Mouse (Mus musculus): Measurements from ENCODE around the gene Nyap2. TPM values are rescaled to one million over a fixed set of nuclear protein-coding genes. Genes with fewer than 3 reads are reported as not detected.

Nyap2 gene
- polyA plus RNA-seq (2016; fragmentation: Nextera tagmentation; extraction: Ambion mirVana) = 3.0 and 3.2 TPM in 2 replicates

- peak within 1 kb of the TSS; percentile 45; the same call in 1 of the 2 replicates for H3K9ac ChIP-seq
- peak; percentile 85 for ATAC-seq (ENCODE audit: low FRiP score)
- no peaks in the 10 kb centered on the region for H3K9me3 ChIP-seq
- 13% methylated on average over 16 of the region's 16 CpGs for WGBS
- H3K4me1 ChIP-seq = peaks cover 9% of the 10 kb centered on the region
- no peaks in the 10 kb centered on the region for H3K36me3 ChIP-seq (replicated peaks)
- peak within 1 kb of the TSS; percentile 31 for H3K4me3 ChIP-seq (replicated peaks)
- H3K27ac ChIP-seq = peak within 1 kb of the TSS; percentile 90
- peak within 1 kb of the TSS; percentile 47 for H3K4me2 ChIP-seq
- H3K27me3 ChIP-seq = no peaks in the 10 kb centered on the region
Measured at GRCm38 (mm10) chr1:81076831-81077664, at the start of gene Nyap2. Gene Nyap2, plus strand, starts transcription at chr1:81076950.

- Histone ChIP-seq H3K9me3 (no peaks in the 10 kb centered on the region), H3K9ac (no peak overlapping the region), H3K27me3 (no peaks in the 10 kb centered on the region), H3K4me3 (replicated peaks) (no peak overlapping the region), H3K4me1 (no peaks in the 10 kb centered on the region), H3K4me2 (no peak overlapping the region), H3K27ac (no peak overlapping the region), H3K36me3 (replicated peaks) (no peaks in the 10 kb centered on the region)
- 48% methylated on average over 5 of the region's 5 CpGs for WGBS
- ATAC-seq (ENCODE audit: low FRiP score) = no peak
Measured at GRCm38 (mm10) chr1:81042907-81043868, 33.6 kb upstream of the Nyap2 start.

GRCm38 (mm10) chr1:81058340-81058739, 18.4 kb upstream of the Nyap2 start:
- 89% methylated on average over 5 of the region's 5 CpGs for WGBS
- Histone ChIP-seq H3K4me2 (no peak overlapping the region), H3K9me3 (no peaks in the 10 kb centered on the region), H3K9ac (no peak overlapping the region), H3K27me3 (no peaks in the 10 kb centered on the region), H3K4me3 (replicated peaks) (no peak overlapping the region), H3K4me1 (no peaks in the 10 kb centered on the region), H3K36me3 (replicated peaks) (no peaks in the 10 kb centered on the region), H3K27ac (no peak overlapping the region)
- ATAC-seq (ENCODE audit: low FRiP score) = no peak

GRCm38 (mm10) chr1:81058835-81059234, 17.9 kb upstream of the Nyap2 start:
- no peaks in the 10 kb centered on the region for H3K27me3 ChIP-seq
- ATAC-seq (ENCODE audit: low FRiP score) = no peak
- no peak overlapping the region for H3K9ac ChIP-seq
- H3K4me1 ChIP-seq = no peaks in the 10 kb centered on the region
- H3K36me3 ChIP-seq (replicated peaks) = no peaks in the 10 kb centered on the region
- H3K27ac ChIP-seq = no peak overlapping the region
- H3K9me3 ChIP-seq = no peaks in the 10 kb centered on the region
- 82% methylated on average over 2 of the region's 2 CpGs for WGBS
- no peak overlapping the region for H3K4me3 ChIP-seq (replicated peaks)
- H3K4me2 ChIP-seq = no peak overlapping the region

- Histone ChIP-seq H3K4me1 (no peaks in the 10 kb centered on the region), H3K4me3 (replicated peaks) (no peak overlapping the region), H3K36me3 (replicated peaks) (no peaks in the 10 kb centered on the region), H3K27ac (no peak overlapping the region), H3K4me2 (no peak overlapping the region), H3K9ac (no peak overlapping the region), H3K9me3 (no peaks in the 10 kb centered on the region), H3K27me3 (no peaks in the 10 kb centered on the region)
- 88% methylated on average over 2 of the region's 2 CpGs for WGBS
- ATAC-seq (ENCODE audit: low FRiP score) = no peak
Measured at GRCm38 (mm10) chr1:81062811-81063210, 13.9 kb upstream of the Nyap2 start.

GRCm38 (mm10) chr1:81076259-81076658, 491 bp upstream of the Nyap2 start:
- H3K9me3 ChIP-seq = no peaks in the 10 kb centered on the region
- no peak overlapping the region for H3K9ac ChIP-seq
- no peaks in the 10 kb centered on the region for H3K27me3 ChIP-seq
- 30% methylated on average over 9 of the region's 9 CpGs for WGBS
- H3K36me3 ChIP-seq (replicated peaks) = no peaks in the 10 kb centered on the region
- H3K27ac ChIP-seq = peak overlapping the region; percentile 61
- peaks cover 9% of the 10 kb centered on the region for H3K4me1 ChIP-seq
- H3K4me3 ChIP-seq (replicated peaks) = no peak overlapping the region; the same call in 1 of the 2 replicates
- peak overlapping the region; percentile 47 for H3K4me2 ChIP-seq
- ATAC-seq (ENCODE audit: low FRiP score) = peak; percentile 92

GRCm38 (mm10) chr1:81077665-81078314, 1.0 kb downstream of the Nyap2 start:
- Histone ChIP-seq H3K27ac (peak overlapping the region; percentile 90), H3K9me3 (no peaks in the 10 kb centered on the region), H3K4me1 (peaks cover 9% of the 10 kb centered on the region), H3K27me3 (no peaks in the 10 kb centered on the region), H3K4me3 (replicated peaks) (peak overlapping the region; percentile 31), H3K36me3 (replicated peaks) (no peaks in the 10 kb centered on the region), H3K4me2 (peak overlapping the region; percentile 47), H3K9ac (peak overlapping the region; percentile 45; the same call in 1 of the 2 replicates)
- ATAC-seq (ENCODE audit: low FRiP score) = no peak
- 55% methylated on average over 9 of the region's 9 CpGs for WGBS

GRCm38 (mm10) chr1:81087485-81087884, 10.7 kb downstream of the Nyap2 start:
- no peaks in the 10 kb centered on the region for H3K27me3 ChIP-seq
- no peaks in the 10 kb centered on the region for H3K36me3 ChIP-seq (replicated peaks)
- no peaks in the 10 kb centered on the region for H3K9me3 ChIP-seq
- H3K27ac ChIP-seq = no peak overlapping the region
- no peaks in the 10 kb centered on the region for H3K4me1 ChIP-seq
- ATAC-seq (ENCODE audit: low FRiP score) = no peak
- 85% methylated on average over 5 of the region's 5 CpGs for WGBS
- no peak overlapping the region for H3K9ac ChIP-seq
- H3K4me2 ChIP-seq = no peak overlapping the region
- H3K4me3 ChIP-seq (replicated peaks) = no peak overlapping the region

GRCm38 (mm10) chr1:81090400-81090799, 13.7 kb downstream of the Nyap2 start:
- WGBS = 83% methylated on average over 1 of the region's 1 CpGs
- Histone ChIP-seq H3K9ac (no peak overlapping the region), H3K27ac (no peak overlapping the region), H3K36me3 (replicated peaks) (no peaks in the 10 kb centered on the region), H3K9me3 (no peaks in the 10 kb centered on the region), H3K4me1 (no peaks in the 10 kb centered on the region), H3K4me3 (replicated peaks) (no peak overlapping the region), H3K27me3 (no peaks in the 10 kb centered on the region), H3K4me2 (no peak overlapping the region)
- no peak for ATAC-seq (ENCODE audit: low FRiP score)

GRCm38 (mm10) chr1:81090979-81091378, 14.2 kb downstream of the Nyap2 start:
- H3K36me3 ChIP-seq (replicated peaks) = no peaks in the 10 kb centered on the region

GRCm38 (mm10) chr1:81092056-81092455, 15.3 kb downstream of the Nyap2 start:
- Histone ChIP-seq H3K4me2 (no peak overlapping the region), H3K27me3 (no peaks in the 10 kb centered on the region)

More at GRCm38 (mm10) chr1:81090979-81091378, 14.2 kb downstream of the Nyap2 start:
- H3K9ac ChIP-seq = no peak overlapping the region
- H3K4me3 ChIP-seq (replicated peaks) = no peak overlapping the region
- 65% methylated on average over 3 of the region's 3 CpGs for WGBS
- no peaks in the 10 kb centered on the region for H3K4me1 ChIP-seq
- no peak for ATAC-seq (ENCODE audit: low FRiP score)
- H3K27ac ChIP-seq = no peak overlapping the region
- H3K27me3 ChIP-seq = no peaks in the 10 kb centered on the region
- H3K4me2 ChIP-seq = no peak overlapping the region
- no peaks in the 10 kb centered on the region for H3K9me3 ChIP-seq

GRCm38 (mm10) chr1:81092886-81093285, 16.1 kb downstream of the Nyap2 start:
- Histone ChIP-seq H3K4me2 (no peak overlapping the region), H3K27ac (no peak overlapping the region), H3K4me3 (replicated peaks) (no peak overlapping the region), H3K4me1 (peaks cover 3% of the 10 kb centered on the region; the same call in 1 of the 2 replicates), H3K9me3 (no peaks in the 10 kb centered on the region), H3K27me3 (no peaks in the 10 kb centered on the region), H3K9ac (no peak overlapping the region), H3K36me3 (replicated peaks) (no peaks in the 10 kb centered on the region)
- no peak for ATAC-seq (ENCODE audit: low FRiP score)
- 94% methylated on average over 4 of the region's 4 CpGs for WGBS

More at GRCm38 (mm10) chr1:81092056-81092455, 15.3 kb downstream of the Nyap2 start:
- no peaks in the 10 kb centered on the region for H3K4me1 ChIP-seq
- H3K36me3 ChIP-seq (replicated peaks) = no peaks in the 10 kb centered on the region
- H3K4me3 ChIP-seq (replicated peaks) = no peak overlapping the region
- no peak overlapping the region for H3K9ac ChIP-seq
- H3K9me3 ChIP-seq = no peaks in the 10 kb centered on the region
- WGBS = 80% methylated on average over 2 of the region's 2 CpGs
- ATAC-seq (ENCODE audit: low FRiP score) = no peak
- H3K27ac ChIP-seq = no peak overlapping the region
